Mouse (Mus musculus): ENCODE results near the gene Dgkg.

The Dgkg gene

DNA sequence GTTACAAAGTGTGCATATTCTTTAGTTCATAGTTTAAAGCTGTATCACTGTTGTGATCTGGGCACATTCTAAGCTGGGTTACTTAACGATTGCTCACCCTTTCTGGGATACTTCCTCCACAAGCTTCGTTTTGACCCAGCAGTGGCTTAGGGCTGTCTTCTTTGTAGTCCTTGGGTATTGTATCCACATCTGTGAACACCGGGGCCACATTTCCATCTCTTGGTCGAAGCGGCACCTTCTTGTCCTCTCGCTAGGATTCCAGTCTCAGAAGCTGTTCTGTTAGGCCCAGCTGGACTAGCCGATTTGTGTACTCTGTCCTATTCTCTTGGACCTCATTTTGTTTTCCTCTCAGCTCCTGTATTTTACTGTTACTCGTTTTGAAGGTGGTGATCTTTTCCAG is 13.6 kb downstream of the Dgkg start:
- DNase-seq, result no peak

DNA sequence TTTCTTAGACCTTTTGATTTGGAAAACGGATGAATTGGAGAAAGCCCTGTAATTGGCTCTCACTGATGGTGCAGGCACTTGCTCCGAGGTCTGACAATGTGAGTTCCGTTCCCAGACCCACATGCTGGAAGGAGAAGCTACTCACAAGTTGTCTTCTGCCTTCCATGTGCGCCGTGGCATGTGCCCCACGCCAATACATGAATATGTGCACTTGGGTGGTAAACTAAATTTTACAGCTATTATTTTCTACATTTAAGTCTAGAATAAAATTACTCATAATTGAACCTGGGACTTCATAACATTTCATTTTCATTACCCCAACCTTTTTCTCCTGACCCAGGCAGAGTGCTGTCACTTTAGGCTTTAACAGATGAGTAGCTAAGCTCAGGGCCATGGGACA is 14.1 kb downstream of the Dgkg start:
- DNase-seq, result no peak

DNA sequence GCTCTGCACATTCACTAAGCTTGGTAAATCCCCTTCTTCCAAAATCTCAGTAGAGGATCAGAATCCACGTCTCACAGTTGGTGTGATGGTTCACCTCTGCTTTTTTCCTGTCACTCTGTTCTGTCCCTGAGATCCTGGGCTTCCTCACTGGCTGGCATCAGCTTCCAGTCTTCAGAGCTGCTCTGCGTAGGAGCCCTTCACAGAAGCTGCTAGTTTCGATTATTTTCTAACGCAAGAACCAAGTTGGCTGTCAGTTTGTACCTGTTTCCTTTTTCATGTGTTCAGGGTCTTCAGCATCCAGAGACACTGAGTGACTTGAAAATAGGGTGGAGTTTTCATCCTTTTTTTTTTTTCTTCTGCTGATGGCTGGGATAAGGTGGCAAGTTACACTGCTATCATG is 15.0 kb downstream of the Dgkg start:
- no peak for DNase-seq

DNA sequence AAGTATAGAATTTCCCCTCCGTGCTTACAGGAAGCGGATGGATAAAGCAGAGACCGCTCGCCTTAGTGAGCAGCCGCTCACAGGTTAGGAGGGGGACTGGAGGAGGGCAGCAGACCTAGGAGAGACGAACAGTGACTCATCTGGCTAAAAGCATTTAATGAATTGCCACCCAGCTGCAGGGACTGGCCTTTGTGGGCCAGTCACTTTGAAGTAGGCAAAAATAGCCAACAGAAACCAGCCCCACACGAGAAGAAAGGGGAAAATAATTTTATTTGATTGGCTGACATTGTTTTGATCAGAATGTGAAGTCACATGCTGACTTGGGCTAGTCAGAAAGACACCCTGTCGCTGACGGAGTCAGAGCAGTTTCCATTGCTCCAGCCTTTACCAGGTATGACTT is 15.4 kb downstream of the Dgkg start:
- DNase-seq, result no peak

DNA sequence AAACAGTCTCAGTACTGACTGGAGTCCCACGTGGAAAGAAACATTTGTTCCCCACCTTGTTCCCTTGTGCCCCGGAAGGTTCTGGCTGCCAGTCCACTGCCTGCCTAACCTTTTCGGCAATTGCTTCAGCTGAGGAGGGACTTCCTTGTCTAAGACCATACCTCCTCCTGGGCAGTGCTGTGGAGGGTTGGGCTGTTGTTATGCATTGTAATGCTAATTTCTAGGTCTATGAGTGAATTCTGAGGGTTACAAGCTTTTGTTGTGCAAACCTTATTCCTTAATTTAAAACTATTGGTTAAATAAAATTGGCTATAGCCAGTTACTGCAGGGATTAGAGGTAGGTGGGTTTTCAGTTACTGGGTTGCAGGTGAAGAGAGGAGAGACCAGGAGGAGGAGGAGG is 19.7 kb downstream of the Dgkg start:
- DNase-seq, result no peak

DNA sequence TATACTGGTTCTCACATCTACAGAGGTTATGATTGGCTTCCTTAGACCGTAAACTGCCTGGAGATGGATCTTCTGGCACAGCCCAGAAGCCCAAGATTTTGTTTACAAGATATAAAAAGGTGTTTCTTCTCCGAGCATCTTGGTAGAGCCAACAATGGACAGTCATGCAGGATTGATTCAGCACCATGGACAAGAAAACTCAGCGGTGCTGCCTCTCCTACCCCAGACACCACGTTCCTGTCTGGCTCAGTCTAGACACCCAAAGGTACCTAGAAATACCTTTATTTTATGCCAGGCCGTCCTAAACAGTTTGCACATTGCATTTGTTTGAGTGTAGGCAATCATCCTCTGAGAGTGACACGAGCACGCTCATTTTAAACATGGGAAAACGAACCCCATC is 21.3 kb downstream of the Dgkg start:
- no peak for DNase-seq

DNA sequence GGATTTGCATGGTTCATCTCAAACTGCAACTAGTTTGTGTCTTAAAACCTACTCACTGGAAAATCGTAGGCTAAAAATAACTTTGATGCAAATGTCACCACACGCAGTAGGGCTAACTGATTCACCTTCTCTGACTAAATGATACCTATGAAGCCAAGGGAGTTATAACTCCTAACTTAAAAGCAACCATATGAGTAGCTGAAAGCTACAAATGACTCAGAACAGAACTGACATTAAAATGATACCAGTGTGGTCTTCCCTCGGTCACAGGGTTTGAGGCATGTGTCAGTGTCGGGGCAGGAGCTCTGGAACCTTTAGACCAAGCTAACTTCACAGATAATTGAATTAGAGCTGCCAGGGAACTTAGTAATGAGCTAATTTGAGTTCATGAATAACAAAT is 24.0 kb downstream of the Dgkg start:
- no peak for DNase-seq

DNA sequence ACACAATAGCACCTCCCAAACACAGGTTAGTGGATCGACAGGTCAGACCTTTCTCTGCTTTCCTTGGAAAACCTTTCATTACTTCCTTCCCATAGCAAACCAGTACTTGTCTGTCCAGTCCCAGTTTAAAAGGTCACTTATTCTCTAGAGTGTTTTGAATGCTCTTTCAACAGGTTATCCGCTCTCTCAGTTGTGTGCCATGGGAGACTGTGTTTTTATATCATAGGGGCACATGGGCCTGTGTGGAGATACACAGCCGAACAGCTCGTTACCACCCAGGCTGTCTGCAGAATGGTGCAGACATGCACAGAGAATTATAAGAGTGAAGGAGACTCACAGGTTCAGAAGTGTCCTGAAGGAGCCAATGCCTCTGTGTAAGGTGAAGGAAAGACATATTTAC is 26.7 kb downstream of the Dgkg start:
- no peak for DNase-seq

DNA sequence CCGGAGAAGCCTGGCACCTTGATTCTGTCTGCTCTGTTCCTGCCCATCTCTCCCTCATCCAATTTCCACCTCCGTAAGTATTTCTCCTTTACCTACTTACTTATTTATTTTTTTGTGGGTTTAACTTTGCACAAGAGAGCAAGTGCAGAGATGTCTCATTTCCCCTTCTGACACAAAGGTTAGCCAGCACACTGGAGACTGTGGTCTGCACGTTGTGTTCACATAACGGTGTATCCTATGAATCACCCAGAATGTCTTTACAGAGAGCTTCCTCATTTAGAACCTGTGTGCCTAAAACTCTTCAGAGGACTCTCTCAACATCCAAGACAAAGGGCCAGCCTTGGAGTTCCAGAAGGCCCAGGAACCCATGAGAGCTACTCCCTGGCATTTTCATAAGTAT is 27.1 kb downstream of the Dgkg start:
- DNase-seq, result no peak

DNA sequence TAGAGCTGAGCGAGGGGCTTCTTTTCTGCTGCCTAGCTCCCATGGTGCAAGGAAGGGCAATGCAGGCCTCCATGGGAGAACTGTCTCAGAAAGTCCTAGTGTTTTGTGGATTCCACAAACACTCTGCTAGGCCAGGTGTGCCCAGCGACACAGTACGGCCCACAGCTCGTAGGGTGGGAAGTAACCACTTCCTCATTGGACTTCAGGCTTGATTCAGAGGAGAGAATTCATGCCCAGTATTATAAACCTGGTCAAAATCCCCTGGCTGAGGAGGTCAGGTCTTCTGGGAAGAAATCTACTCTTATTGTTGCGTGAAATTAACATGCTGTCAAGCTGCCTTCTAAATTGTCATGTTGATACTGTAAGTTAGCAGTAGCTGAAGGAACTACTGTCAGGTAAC is 31.0 kb downstream of the Dgkg start:
- DNase-seq, result no peak

DNA sequence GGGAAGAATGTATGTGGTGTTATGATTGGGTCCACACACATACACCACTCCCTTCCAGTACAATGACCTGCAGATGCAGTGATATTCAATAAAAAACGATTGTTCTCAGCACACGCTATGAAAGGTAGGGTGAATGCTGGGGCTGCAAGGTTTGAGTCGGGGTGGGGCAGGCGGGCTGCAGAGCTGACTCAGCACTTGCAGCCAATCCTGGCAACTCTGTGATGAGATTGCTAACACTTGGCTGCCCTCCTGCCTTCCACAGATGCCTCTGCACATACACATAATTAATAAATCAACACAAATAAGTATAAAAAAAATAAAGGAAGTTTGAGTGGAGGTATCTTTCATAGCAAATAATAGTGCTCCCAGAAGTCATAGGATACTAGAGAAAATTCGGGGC is 31.6 kb downstream of the Dgkg start:
- DNase-seq, result no peak

DNA sequence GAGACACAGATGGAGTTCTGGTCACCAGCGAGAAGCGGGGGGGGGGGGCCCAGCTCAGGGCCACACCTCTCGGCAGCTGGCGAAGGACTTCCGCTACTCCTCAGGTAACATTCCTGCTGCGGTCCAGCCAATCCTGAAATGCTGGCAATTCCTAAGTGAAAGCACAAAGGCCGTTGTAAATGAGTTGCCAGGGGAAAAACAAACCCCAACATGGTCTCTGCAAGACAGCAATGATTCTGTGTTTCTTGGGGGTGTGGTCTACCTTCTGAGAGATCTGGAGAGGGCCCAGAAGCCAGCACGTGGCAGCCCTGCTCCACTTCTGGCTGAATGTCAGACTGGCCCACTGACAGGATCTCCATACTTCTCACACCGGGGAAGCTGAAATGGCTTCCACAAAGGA is 34.7 kb downstream of the Dgkg start:
- DNase-seq, result peak; percentile 69

DNA sequence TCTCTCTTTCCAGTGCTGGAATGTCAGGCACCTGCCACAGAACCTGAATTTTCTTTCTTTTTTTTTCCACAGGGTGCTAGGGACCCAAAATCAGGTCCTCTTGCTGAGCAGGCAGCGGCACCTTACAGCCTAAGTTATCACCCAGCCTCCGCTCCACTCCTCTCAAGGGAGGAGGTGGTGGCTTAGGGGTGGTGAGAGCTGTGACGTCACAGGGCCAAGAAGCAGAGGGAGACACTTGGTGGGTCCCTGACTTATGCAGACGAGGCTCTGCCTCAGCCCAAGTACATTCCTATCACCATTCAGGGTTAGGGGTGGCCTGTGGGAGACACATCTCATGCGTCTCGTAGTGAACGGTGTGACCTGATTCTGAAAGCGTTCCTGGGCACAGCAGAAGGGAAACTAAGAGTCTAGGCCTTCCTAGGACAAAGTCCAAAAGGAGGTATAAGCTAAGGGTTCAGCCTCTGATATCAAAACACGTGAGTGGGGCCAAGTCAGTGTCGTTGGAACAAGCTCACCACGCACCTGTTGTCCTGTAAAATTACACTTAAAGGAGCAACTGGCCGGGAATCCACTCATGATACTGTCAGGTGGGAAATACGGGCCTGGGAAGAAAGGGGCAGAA is 35.6 kb downstream of the Dgkg start:
- DNase-seq, result peak; percentile 15

DNA sequence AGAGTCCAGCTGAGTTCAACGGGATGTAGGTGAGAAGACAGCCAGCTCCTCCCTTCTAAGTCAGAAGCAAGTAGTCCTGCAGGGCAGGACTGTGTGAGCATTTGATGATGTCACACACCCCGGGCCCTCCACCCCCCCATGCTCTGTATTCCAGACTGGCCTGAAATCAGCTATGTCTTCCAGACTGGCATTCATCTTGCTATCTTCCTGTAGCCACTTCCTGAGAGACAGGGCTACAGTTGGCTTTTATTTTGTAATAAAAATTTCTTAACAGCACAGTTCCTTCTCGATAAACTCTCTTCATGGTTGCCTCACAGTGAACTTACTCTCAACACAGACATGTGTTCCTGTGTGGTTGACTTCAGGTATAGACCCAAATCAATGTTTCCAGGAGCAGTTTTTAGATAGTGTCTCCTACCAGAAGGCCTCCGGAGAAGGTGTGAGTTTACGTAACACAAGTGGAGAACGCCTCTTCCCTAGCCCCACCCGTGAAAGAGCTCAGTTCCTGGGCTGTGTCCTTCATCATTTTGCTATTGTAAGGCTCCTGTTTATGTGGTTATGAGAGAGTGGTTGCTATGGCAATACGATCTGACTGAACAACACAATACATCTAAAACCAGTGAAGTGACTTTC is 38.5 kb downstream of the Dgkg start:
- DNase-seq, result no peak

DNA sequence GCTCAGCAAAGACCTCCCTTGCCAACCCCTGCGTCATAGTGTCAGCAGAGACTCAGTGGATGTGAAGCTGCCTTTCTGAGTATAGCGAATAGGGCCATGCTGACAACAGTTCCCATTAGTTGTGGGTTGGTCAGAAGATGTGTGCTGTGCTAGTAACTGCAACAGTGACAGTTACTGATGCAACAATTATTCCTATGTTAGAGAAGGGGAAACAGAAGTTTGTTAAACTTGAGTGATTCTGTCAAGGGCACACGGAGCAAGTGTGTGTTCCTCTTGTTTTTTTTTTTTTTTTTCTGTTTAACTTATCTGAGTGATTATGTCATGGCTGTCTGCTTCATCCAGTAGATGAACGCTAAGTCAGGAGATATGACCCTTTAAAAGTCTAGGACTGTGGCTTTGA is 41.2 kb downstream of the Dgkg start:
- no peak for DNase-seq

DNA sequence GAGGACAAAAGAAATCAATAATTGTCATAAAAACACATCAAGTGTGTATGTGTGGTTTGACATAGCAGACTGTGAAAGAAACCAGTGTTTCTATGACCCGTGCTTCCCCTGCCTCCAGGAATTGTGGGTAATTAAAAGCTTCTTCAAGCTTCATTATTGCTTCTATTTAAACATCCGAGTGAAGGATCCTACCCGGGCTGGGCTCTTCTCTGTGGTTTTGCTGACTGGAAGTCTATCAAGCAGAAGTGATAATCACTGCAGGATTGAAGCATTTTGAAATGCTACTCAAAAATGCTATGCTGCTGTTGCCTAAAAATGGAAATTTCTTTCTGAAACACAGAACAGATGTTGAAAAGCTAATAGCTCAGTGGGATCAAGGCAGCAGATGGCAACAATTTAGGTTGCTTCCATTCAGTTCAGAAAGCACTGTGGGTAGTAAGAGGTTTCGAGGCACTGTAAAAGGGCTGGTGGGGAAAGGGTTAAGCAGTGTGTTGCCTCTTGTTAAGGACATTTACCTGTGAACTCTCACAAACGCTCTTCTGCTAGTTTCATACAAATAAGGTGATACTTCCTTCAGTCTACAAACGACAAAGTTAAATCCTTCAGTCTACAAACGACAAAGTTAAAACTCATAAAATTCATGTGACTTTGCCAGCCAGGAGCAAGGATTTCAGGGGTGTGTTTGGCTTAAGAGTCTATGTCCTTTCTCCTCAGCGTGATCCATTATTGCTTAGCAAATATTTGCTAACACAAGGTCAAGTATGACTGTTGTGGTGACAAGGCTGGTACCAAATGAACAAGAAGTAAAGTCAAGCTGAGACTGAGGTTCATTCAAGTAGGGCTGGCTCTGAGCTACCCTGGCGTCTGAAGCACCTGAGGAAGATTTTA is 43.6 kb downstream of the Dgkg start:
- DNase-seq, result no peak

DNA sequence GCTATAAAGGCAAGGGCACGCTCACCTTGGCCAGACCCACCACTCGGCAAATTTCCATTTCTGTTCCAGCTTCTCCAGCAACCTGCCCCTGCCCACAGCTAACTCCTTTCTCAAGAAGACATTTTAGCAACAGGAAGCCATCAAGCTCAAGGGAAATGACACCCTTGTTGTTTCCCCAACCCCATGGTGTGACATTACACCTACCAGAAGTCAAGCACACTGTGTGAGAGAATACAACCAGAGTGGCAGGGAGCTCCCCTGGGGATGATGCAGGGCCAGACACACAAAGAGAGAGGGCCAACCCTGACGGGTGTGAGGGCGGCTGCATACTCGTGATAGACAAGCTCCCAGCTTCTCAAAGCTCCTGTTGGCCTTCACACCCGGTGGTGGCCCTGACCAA is 49.0 kb downstream of the Dgkg start:
- DNase-seq, result no peak

DNA sequence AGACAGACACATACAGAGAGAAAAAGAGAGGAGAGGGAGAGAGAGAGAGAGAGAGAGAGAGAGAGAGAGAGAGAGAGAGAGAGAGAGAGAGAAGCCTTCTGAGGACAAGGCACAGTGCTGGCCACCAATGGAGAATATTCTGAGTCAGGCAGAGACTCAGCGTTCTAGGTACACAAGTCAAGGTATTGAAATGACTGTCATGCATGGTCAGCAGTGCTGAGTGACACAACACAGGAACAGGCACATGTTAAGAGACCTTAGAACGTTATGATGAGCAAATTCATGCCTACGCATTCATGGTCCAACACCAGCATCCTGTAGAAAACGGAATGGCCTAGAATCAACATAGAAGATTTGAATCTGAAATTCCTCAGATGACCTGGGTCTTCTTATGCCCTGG is 50.0 kb downstream of the Dgkg start:
- DNase-seq, result no peak

DNA sequence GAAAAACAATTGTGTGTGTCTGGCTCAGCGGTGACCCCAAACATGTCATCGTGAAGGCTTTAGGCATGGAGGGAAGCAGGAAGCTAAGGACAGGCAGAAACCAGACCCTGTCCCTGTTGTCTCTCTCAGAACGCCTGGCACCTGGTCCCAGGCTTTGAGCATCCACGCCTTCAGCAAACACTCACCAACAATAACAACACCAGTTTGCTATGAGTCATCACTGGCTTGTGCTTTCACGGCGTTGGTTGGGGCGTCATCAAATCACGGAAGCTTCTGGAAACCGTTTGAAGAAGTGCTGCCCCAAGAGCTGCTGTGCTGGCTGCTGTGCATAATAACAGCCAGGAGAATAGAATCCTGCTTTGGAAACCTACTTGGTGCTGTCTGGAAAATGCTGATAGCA is 54.6 kb downstream of the Dgkg start:
- DNase-seq, result no peak

DNA sequence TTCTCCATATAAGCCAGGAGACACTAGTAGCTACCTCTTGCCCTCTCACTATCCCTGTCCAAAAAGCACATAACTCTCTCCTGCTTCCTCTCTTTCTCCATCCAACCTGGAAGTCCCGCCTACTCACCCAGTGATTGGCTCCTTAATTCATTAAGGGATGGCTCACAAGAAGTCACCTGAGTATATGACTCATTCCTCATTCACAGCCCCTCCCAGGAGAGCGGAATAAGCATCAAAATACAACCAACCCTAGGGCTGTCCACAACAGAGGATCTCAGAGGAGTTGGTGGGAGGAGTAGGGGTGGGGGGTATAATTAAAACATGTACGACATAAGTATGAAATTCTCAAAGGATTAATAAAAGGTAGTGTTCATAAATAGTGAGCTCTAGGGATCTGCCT is 55.3 kb downstream of the Dgkg start:
- no peak for DNase-seq

DNA sequence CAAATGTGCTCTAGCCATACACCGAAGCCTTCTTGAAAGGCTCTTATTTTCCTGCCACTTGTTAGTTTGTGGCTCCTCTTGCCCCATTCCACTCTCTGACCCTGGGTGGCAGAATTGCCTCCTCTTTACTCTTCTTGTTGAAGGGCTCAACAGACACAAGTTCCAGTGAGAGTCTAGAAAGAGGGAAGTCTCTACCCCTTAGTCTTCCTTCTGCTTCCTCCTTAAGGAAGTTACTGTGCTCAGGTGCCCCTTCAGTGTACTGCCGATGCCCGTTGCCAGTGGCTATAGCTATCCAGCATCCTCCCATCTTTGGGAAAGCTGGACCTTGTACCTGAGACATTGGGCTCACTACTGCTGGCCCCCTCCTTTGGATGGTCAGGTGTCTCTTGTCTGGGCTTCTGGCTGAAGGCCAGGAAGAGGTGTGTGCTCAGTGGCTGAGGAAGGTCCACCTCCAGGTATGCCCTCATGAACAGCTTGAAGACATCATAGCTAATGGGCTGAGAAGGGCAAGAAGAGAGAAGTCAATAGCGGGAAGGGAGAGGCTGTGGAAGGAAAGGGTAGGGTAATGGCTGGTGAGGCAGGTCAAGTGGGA is 56.8 kb downstream of the Dgkg start:
- no peak for DNase-seq

DNA sequence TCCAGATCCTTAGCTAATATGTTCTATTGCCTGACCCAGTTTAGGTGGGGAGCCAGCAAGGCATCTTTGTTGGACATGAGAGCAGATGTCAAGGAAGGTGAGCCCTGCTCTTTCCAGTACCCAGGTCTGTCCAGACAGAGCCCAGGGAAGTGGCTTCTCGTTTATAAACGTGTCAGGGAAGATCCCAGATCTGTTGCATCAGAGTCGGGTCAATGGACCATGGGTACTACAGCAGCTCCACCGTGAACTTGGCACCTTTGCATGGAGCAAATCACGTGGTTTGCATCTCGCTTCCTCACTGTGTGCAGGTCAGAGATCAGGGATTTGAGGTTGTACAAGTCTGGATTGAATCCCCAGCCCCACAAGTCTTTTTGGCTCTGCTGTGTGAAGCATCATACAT is 58.3 kb downstream of the Dgkg start:
- peak; percentile 61 for DNase-seq

DNA sequence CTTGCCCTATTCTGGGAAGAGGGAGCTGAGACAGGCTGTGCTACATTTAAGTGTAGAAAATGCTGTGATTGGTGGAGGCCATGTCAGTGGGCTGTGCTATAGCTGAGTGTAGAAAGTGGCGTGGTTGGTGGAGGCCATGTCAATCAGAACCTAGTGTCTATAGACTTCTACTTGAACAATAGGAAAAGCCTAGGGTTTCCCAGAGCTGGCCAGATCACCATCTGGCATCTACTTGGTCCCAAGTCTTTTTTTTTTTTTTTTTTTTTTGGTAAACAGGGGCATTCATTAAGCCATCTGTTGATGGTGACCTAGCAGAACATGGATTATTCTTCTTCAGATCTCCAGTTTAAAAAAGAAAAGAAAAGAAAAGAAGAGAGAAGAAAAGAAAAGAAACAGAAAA is 60.6 kb downstream of the Dgkg start:
- no peak for DNase-seq

DNA sequence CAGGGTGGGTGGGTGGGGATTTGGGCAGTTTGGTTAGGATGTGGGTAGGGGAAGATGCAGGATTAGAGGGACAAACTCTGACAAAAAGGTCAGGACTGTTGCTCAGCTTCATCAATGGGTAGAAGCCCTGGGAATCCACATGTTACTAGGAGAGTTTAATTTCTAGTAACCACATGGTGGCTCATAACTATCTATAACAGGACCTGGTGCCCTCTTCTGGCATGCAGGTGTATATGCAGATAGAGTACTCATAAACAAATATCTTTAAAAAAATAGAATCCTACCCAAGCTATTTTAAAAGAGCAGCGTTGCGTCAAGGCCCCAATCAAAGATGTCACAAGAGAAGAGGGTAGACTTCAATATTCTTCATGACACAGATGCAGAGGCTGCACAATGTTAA is 63.1 kb downstream of the Dgkg start:
- DNase-seq, result no peak

All from kidney, adult 18-20 months (tissue).